In the genomic region with DNA sequence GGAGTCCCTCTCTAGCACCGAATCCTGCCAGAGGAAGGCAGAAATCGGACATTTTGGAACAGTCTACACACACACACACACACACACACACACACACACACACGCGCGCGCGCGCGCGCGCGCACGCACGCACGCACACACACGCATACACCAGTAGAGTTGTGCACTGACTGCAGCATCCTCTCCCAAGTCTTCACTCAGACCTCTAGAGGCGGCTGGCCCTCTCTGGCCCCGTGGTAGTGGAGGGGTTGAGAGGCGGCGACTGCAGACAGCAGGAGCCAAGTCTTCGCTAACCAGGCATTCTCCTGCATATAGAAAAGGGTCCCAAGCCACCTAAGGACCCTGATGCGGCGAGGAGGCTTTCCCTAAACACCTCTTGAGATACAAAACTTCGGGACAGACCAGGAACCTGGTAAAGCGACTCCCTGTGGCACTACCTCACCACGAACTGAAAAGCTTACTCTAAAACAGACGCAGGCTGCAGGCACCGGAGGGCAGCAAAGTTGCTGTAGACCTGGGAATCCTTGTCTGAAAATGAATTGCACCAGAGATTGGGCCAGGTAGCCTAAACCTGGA, we compare ENCODE assay signal across 12 mouse cellular contexts. TPM values are rescaled to one million over a fixed set of nuclear protein-coding genes. Genes with fewer than 3 reads are reported as not detected.
DNase-seq lines count a peak whose midpoint lies in the region; ATAC-seq and TF ChIP-seq lines count a peak whose summit lies in the region.
"Had no signal": no experiment of that assay in that cellular context is flagged by ENCODE, and none has a peak within 500 bp of the region (broad histone marks: within the 10 kb centered on the region; RNA-seq: fewer than 3 reads in every experiment).

No protein-coding gene starts in this region.

- TF ChIP-seq POLR2A in heart, adult 2 months (IDR thresholded peaks at IDR 0.05; ENCODE audit: insufficient read depth, low read depth, low read length), result no peak

- ATAC-seq in heart, embryonic 15.5 days (replicated peaks; ENCODE audit: insufficient number of reproducible peaks, insufficient read depth, low FRiP score, low read depth), result no peak
- no peak for ATAC-seq in limb, embryonic 13.5 days (ENCODE audit: low FRiP score, low read depth)
- no peak for ATAC-seq in monocyte, adult 5-6 weeks (replicated peaks; ENCODE audit: insufficient number of reproducible peaks, low FRiP score, low TSS enrichment, poor library complexity, severe bottlenecking)

- no peak for DNase-seq in heart, adult 2 months
- peak; percentile 65 for DNase-seq in retina, postnatal 1 day
- DNase-seq in retina, embryonic 14.5 days (ENCODE audit: low spot score), result no peak
- DNase-seq in layer of hippocampus, adult 8-10 months (ENCODE audit: low spot score in 2 of 2), result no peak
- no peak for DNase-seq in right cerebral cortex, postnatal 10 days (ENCODE audit: low spot score in 2 of 2)

- H3K27me3 ChIP-seq in heart, embryonic 15.5 days, result peaks cover 100% of the 10 kb centered on the region
- H3K27me3 ChIP-seq in heart, adult 2 months (ENCODE audit: control insufficient read depth, insufficient read depth, low read length), result peaks cover 39% of the 10 kb centered on the region
- peaks cover 100% of the 10 kb centered on the region for H3K27me3 ChIP-seq in limb, embryonic 13.5 days

- H3K79me2 ChIP-seq in heart, adult 2 months (replicated peaks; ENCODE audit: control insufficient read depth, insufficient read depth, low read length), result no peaks in the 10 kb centered on the region

- H3K4me2 ChIP-seq in heart, embryonic 15.5 days, result peak overlapping the region; percentile 29
- H3K4me2 ChIP-seq in limb, embryonic 13.5 days (replicated peaks), result peak overlapping the region; percentile 42

- H3K4me1 ChIP-seq in heart, embryonic 15.5 days (replicated peaks), result peaks cover 35% of the 10 kb centered on the region
- H3K4me1 ChIP-seq in heart, adult 2 months (ENCODE audit: control insufficient read depth, insufficient read depth, low read length), result peaks cover 2% of the 10 kb centered on the region; the same call in 1 of the 2 replicates
- peaks cover 20% of the 10 kb centered on the region for H3K4me1 ChIP-seq in limb, embryonic 13.5 days

- no peak overlapping the region for H3K9ac ChIP-seq in heart, embryonic 15.5 days
- no peak overlapping the region for H3K9ac ChIP-seq in heart, adult 2 months (ENCODE audit: low read depth, low read length)
- H3K9ac ChIP-seq in limb, embryonic 13.5 days, result no peak overlapping the region

- no peaks in the 10 kb centered on the region for H3K36me3 ChIP-seq in heart, embryonic 15.5 days
- no peaks in the 10 kb centered on the region for H3K36me3 ChIP-seq in heart, adult 2 months (ENCODE audit: control insufficient read depth, insufficient read depth, low read length)
- no peaks in the 10 kb centered on the region for H3K36me3 ChIP-seq in limb, embryonic 13.5 days
- H3K36me3 ChIP-seq: G1E had no signal

- no peak for TF ChIP-seq CTCF in heart, adult 2 months (IDR thresholded peaks at IDR 0.05)

- intact Hi-C loops in heart, adult 2 months (cut with DNase I), result no loop called here

- no peak overlapping the region for H3K27ac ChIP-seq in heart, embryonic 15.5 days
- H3K27ac ChIP-seq in heart, adult 2 months, result no peak overlapping the region
- no peak overlapping the region for H3K27ac ChIP-seq in limb, embryonic 13.5 days

- H3K4me3 ChIP-seq in heart, embryonic 15.5 days, result peak overlapping the region; percentile 43
- no peak overlapping the region for H3K4me3 ChIP-seq in heart, adult 2 months
- H3K4me3 ChIP-seq in limb, embryonic 13.5 days, result peak overlapping the region; percentile 42

- no peak for TF ChIP-seq EP300 in heart, adult 2 months (IDR thresholded peaks at IDR 0.05; ENCODE audit: insufficient read depth, low read depth, low read length)

- 1% methylated on average over 28 of the region's 28 CpGs for WGBS in heart, embryonic 15.5 days
- 1% methylated on average over 28 of the region's 28 CpGs for WGBS in heart, adult 2 months
- WGBS in limb, embryonic 13.5 days, result under 1% methylated on average over 28 of the region's 28 CpGs

- no peaks in the 10 kb centered on the region for H3K9me3 ChIP-seq in heart, embryonic 15.5 days (replicated peaks)
- no peaks in the 10 kb centered on the region for H3K9me3 ChIP-seq in limb, embryonic 13.5 days

RNA-seq across cellular contexts. Expression of gene Foxe1, which starts 0.6 kb away (rescaled TPM):
- polyA plus RNA-seq in heart, embryonic 15.5 days (2015; fragmentation: Nextera tagmentation; extraction: Ambion mirVana), result not detected in 2 replicates
- not detected for total RNA-seq in heart, adult 2 months (2021)
- not detected in 2 replicates for polyA plus RNA-seq in heart, adult 2 months (2012; rRNA removed)
- not detected in 2 replicates for polyA plus RNA-seq in limb, embryonic 13.5 days (2015; fragmentation: Nextera tagmentation; extraction: Ambion mirVana)
- not detected for total RNA-seq in layer of hippocampus, adult 8-10 months (2022)
- not detected in 3 replicates for total RNA-seq in monocyte, adult 5-6 weeks (2017)
- total RNA-seq: G1E; gastrocnemius, postnatal 4 days; left cerebral cortex, postnatal 10 days; neutrophil, adult 5-6 weeks had no signal
- polyA plus RNA-seq: G1E had no signal

RNA-seq across cellular contexts. Expression of gene Trmo, which starts 46.4 kb away (rescaled TPM):
- polyA plus RNA-seq in heart, embryonic 15.5 days (2015; fragmentation: Nextera tagmentation; extraction: Ambion mirVana), result 7.8 and 8.7 TPM in 2 replicates
- total RNA-seq in heart, adult 2 months (2021), result 1 to 10 TPM; 3.8 to 4.1 TPM
- 3.7 and 5.3 TPM in 2 replicates for polyA plus RNA-seq in heart, adult 2 months (2012; rRNA removed)
- 9.2 and 9.5 TPM in 2 replicates for polyA plus RNA-seq in limb, embryonic 13.5 days (2015; fragmentation: Nextera tagmentation; extraction: Ambion mirVana)
- 1 to 10 TPM; 4.8 to 6.9 (median 5.6) TPM for total RNA-seq in layer of hippocampus, adult 8-10 months (2022)
- total RNA-seq in monocyte, adult 5-6 weeks (2017), result 8.4 to 14.5 TPM (median 11.4 TPM) in 3 replicates
